ENCODE assay signal across 12 mouse cellular contexts in the genomic region with DNA sequence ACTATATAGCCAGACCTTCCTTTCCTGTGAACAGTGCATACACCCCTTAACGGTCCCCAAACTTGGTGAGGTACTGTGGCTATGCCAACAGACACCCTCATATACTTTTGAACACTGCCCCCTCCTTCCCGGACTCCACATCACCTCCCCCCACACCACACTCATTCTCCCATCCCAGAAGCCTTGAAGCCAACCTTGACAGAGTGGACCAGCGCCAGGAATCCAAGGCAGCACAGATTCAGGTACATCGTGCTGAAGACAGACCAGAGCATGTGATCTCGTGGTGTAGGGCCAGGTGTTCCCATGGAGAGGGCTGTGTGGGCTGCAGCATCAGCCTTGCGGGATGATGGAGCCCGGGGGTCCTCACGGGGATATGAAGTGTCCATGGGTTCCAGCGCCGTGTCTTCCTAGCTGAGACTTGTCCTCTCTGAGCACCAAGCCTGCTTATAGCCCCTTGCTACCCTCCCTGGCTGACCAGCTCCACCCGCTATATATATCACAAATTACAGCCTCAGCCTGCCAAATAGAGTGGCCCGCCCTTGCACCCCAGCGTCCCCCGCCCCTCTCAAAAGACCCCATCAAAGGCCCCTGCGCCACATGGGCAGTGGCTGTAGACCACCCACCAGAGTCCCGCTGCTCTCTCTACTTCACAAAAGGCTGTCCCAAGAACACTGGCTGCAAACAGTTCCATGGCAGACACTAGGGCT. TPM values are rescaled to one million over a fixed set of nuclear protein-coding genes. Genes with fewer than 3 reads are reported as not detected.
DNase-seq lines count a peak whose midpoint lies in the region; ATAC-seq lines count a peak whose summit lies in the region.
"Had no signal": no experiment of that assay in that cellular context is flagged by ENCODE, and none has a peak within 500 bp of the region (broad histone marks: within the 10 kb centered on the region; RNA-seq: fewer than 3 reads in every experiment).

A gene (minus strand): TSS at position 468 of the 707 bp plus-strand sequence.

- DNase-seq in adrenal gland, adult 2 months = peak; percentile 78
- no peak for DNase-seq in adrenal gland, adult 8-10 months
- DNase-seq in kidney, adult 9 months = peak; percentile 7
- no peak for DNase-seq in kidney, postnatal 4 days
- DNase-seq in neural tube, embryonic 10.5 days (ENCODE audit: extremely low spot score, low spot score) = no peak
- DNase-seq: cerebellum, adult 9-11 months had no signal

- H3K9me3 ChIP-seq in neural tube, embryonic 12.5 days = no peaks in the 10 kb centered on the region
- H3K9me3 ChIP-seq in stomach, embryonic 15.5 days = no peaks in the 10 kb centered on the region
- H3K9me3 ChIP-seq: midbrain, embryonic 15.5 days had no signal

- no peak for ATAC-seq in neural tube, embryonic 12.5 days (ENCODE audit: low FRiP score, low read depth)
- no peak for ATAC-seq in stomach, embryonic 15.5 days (ENCODE audit: insufficient read depth, low FRiP score, low read depth)
- no peak for ATAC-seq in monocyte, adult 5-6 weeks (replicated peaks; ENCODE audit: insufficient number of reproducible peaks, low FRiP score, low TSS enrichment, poor library complexity, severe bottlenecking)
- ATAC-seq: midbrain, embryonic 15.5 days had no signal

- H3K27me3 ChIP-seq in neural tube, embryonic 12.5 days (replicated peaks) = no peaks in the 10 kb centered on the region
- no peaks in the 10 kb centered on the region for H3K27me3 ChIP-seq in stomach, embryonic 15.5 days (replicated peaks)
- H3K27me3 ChIP-seq: midbrain, embryonic 15.5 days had no signal

- no peak within 1 kb of the TSS for H3K27ac ChIP-seq in neural tube, embryonic 12.5 days
- H3K27ac ChIP-seq in stomach, embryonic 15.5 days = peak within 1 kb of the TSS; percentile 61
- H3K27ac ChIP-seq: midbrain, embryonic 15.5 days had no signal

- H3K9ac ChIP-seq in neural tube, embryonic 12.5 days = no peak within 1 kb of the TSS
- no peak within 1 kb of the TSS for H3K9ac ChIP-seq in stomach, embryonic 15.5 days
- H3K9ac ChIP-seq: midbrain, embryonic 15.5 days had no signal

- 50% methylated on average over 16 of the region's 16 CpGs for WGBS in neural tube, embryonic 12.5 days
- 80% methylated on average over 16 of the region's 16 CpGs for whole genome bisulfite sequencing in stomach, embryonic 15.5 days

- H3K4me1 ChIP-seq in neural tube, embryonic 12.5 days = peaks cover 20% of the 10 kb centered on the region
- peaks cover 39% of the 10 kb centered on the region for H3K4me1 ChIP-seq in stomach, embryonic 15.5 days
- H3K4me1 ChIP-seq: midbrain, embryonic 15.5 days had no signal

- H3K4me3 ChIP-seq in neural tube, embryonic 12.5 days = no peak within 1 kb of the TSS
- 0 out of 2 replicates have a peak within 1 kb of the TSS, but pooled peaks have one; percentile 3 for H3K4me3 ChIP-seq in stomach, embryonic 15.5 days (replicated peaks)
- H3K4me3 ChIP-seq: erythroblast, embryonic 14.5 days; midbrain, embryonic 15.5 days had no signal

- peak within 1 kb of the TSS; percentile 1; the same call in 1 of the 2 replicates for H3K4me2 ChIP-seq in neural tube, embryonic 12.5 days (replicated peaks)
- H3K4me2 ChIP-seq in stomach, embryonic 15.5 days = peak within 1 kb of the TSS; percentile 13; the same call in 1 of the 2 replicates
- H3K4me2 ChIP-seq: midbrain, embryonic 15.5 days had no signal

- peaks cover 11% of the 10 kb centered on the region for H3K36me3 ChIP-seq in neural tube, embryonic 12.5 days
- peaks cover 25% of the 10 kb centered on the region for H3K36me3 ChIP-seq in stomach, embryonic 15.5 days
- H3K36me3 ChIP-seq: midbrain, embryonic 15.5 days had no signal

RNA-seq across cellular contexts. Expression of the gene that starts here (rescaled TPM):
- total RNA-seq in adrenal gland, adult 2 months (2021) = 1 to 10 TPM in 1 of 2 experiments, under 1 TPM in 1; 0.78 to 1.3 TPM
- 1.2 and 2.7 TPM in 2 replicates for polyA plus RNA-seq in adrenal gland, adult 2 months (2012; rRNA removed)
- total RNA-seq in adrenal gland, adult 8-10 months (2022) = 1 to 10 TPM; 1.1 to 2.7 (median 1.9) TPM
- polyA plus RNA-seq in neural tube, embryonic 12.5 days (2016; fragmentation: Nextera tagmentation; extraction: Ambion mirVana) = 1.2 and 1.6 TPM in 2 replicates
- polyA plus RNA-seq in stomach, embryonic 15.5 days (2015; fragmentation: Nextera tagmentation; extraction: Ambion mirVana) = 3.2 and 3.6 TPM in 2 replicates
- total RNA-seq in monocyte, adult 5-6 weeks (2017) = 2.4 TPM in 1 of 3 replicates, not detected in the others
- total RNA-seq: left cerebral cortex, postnatal 25 days had no signal
- polyA plus RNA-seq: erythroblast, embryonic 14.5 days had no signal

Comparison
In these comparisons a context has a peak if more than half of its experiments do, and no peak if none do; other contexts are left out.
1. DNase-seq: peak in adrenal gland, adult 2 months (single experiment) and kidney, adult 9 months (single experiment); none in adrenal gland, adult 8-10 months (single experiment), kidney, postnatal 4 days (0 of 2) and neural tube, embryonic 10.5 days (single experiment).